In genomic region chr9:33001165-33001949, GRCm38 (mm10) we compare ENCODE assay signal across 13 mouse cellular contexts.
DNase-seq lines count a peak whose midpoint lies in the region; ATAC-seq lines count a peak whose summit lies in the region.
"Had no signal": no experiment of that assay in that cellular context is flagged by ENCODE, and none has a peak within 500 bp of the region (broad histone marks: within the 10 kb centered on the region; RNA-seq: fewer than 3 reads in every experiment).

No protein-coding gene starts in this region.

- H3K36me3 ChIP-seq in heart, embryonic 10.5 days: no peaks in the 10 kb centered on the region
- no peaks in the 10 kb centered on the region for H3K36me3 ChIP-seq in embryonic facial prominence, embryonic 13.5 days
- H3K36me3 ChIP-seq in limb, embryonic 10.5 days: 0 out of 2 replicates have a peak, but pooled peaks cover 2% of the 10 kb centered on the region

- H3K9ac ChIP-seq in embryonic facial prominence, embryonic 13.5 days: no peak overlapping the region
- H3K9ac ChIP-seq: hindbrain, embryonic 14.5 days had no signal

- no peak overlapping the region for H3K27ac ChIP-seq in heart, embryonic 10.5 days
- H3K27ac ChIP-seq in embryonic facial prominence, embryonic 13.5 days: no peak overlapping the region
- peak overlapping the region; percentile 71 for H3K27ac ChIP-seq in limb, embryonic 10.5 days
- H3K27ac ChIP-seq: hindbrain, embryonic 14.5 days; layer of hippocampus, adult 2 months had no signal

- no peak overlapping the region for H3K4me3 ChIP-seq in heart, embryonic 10.5 days
- H3K4me3 ChIP-seq in embryonic facial prominence, embryonic 13.5 days: no peak overlapping the region
- H3K4me3 ChIP-seq in limb, embryonic 10.5 days: peak overlapping the region; percentile 14; the same call in 1 of the 2 replicates
- H3K4me3 ChIP-seq: erythroblast, embryonic 14.5 days; layer of hippocampus, adult 2 months had no signal

- WGBS in heart, embryonic 10.5 days: 62% methylated on average over 9 of the region's 9 CpGs
- 45% methylated on average over 9 of the region's 9 CpGs for WGBS in embryonic facial prominence, embryonic 13.5 days
- WGBS in limb, embryonic 10.5 days: 39% methylated on average over 9 of the region's 9 CpGs

- H3K27me3 ChIP-seq in heart, embryonic 10.5 days (ENCODE audit: insufficient read depth, poor library complexity, severe bottlenecking): no peaks in the 10 kb centered on the region
- no peaks in the 10 kb centered on the region for H3K27me3 ChIP-seq in embryonic facial prominence, embryonic 13.5 days
- H3K27me3 ChIP-seq in limb, embryonic 10.5 days (ENCODE audit: low read depth, poor library complexity, severe bottlenecking): no peaks in the 10 kb centered on the region

- peak; percentile 9 to 32 for DNase-seq in heart, adult 9 months (ENCODE audit: low spot score in 2 of 2)
- no peak for DNase-seq in heart, embryonic 10.5 days (ENCODE audit: low spot score)
- peak; percentile 36 for DNase-seq in 3T3-L1 (ENCODE audit: low read depth, low spot score)
- no peak for DNase-seq in limb, embryonic 10.5 days (ENCODE audit: low spot score)
- DNase-seq in T-cell, adult 2 months (ENCODE audit: low spot score): no peak
- no peak for DNase-seq in left cerebral cortex, adult 8-10 months (ENCODE audit: low spot score in 2 of 2)
- DNase-seq: right cerebral cortex, postnatal 14 days had no signal

- H3K4me1 ChIP-seq in heart, embryonic 10.5 days: peaks cover 4% of the 10 kb centered on the region; the same call in 1 of the 2 replicates
- H3K4me1 ChIP-seq in embryonic facial prominence, embryonic 13.5 days: peaks cover 12% of the 10 kb centered on the region
- H3K4me1 ChIP-seq in limb, embryonic 10.5 days: peaks cover 26% of the 10 kb centered on the region

- no peak for ATAC-seq in embryonic facial prominence, embryonic 13.5 days (ENCODE audit: insufficient number of reproducible peaks, insufficient read depth, low FRiP score, low TSS enrichment, low read depth)
- no peak for ATAC-seq in megakaryocyte-erythroid progenitor cell, adult 5-6 weeks (replicated peaks; ENCODE audit: low FRiP score, low TSS enrichment, poor library complexity, severe bottlenecking)
- ATAC-seq: CD4-positive, CD25-positive, alpha-beta regulatory T cell, adult 4 months had no signal

- H3K9me3 ChIP-seq in heart, embryonic 10.5 days: no peaks in the 10 kb centered on the region
- no peaks in the 10 kb centered on the region for H3K9me3 ChIP-seq in embryonic facial prominence, embryonic 13.5 days
- no peaks in the 10 kb centered on the region for H3K9me3 ChIP-seq in limb, embryonic 10.5 days (replicated peaks)

- H3K4me2 ChIP-seq in embryonic facial prominence, embryonic 13.5 days: peak overlapping the region; percentile 24
- H3K4me2 ChIP-seq: hindbrain, embryonic 14.5 days had no signal

Comparison
In these comparisons a context has a peak if more than half of its experiments do, and no peak if none do; other contexts are left out.
1. DNase-seq: peak in heart, adult 9 months (2 of 2) and 3T3-L1 (single experiment); none in heart, embryonic 10.5 days (single experiment), limb, embryonic 10.5 days (single experiment), T-cell, adult 2 months (single experiment) and left cerebral cortex, adult 8-10 months (0 of 2).